Mouse (Mus musculus): Measurements from ENCODE around the gene Rrp36.

Gene Rrp36

DNA sequence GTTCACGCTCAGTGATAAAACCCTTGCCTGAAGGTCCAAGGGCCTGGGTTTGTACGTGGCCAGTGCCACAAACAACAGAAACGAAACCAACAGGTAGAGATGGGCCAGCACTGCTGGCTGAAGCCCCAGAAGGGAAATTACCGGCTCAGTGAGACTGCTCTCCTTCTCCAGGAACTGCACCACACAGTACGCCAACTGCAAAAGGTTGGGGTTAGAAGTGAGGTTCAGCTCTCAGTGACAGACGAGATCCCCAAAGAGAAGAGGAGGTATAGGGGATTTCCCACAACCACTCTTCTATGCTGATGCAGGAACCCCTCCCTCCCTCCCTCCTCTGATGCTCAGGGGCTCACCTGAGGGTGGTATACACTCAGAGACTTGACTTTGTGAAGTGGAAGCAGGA, 11.8 kb upstream of the Rrp36 start:
- DNase-seq (ENCODE audit: low spot score in 2 of 2), result no peak

DNA sequence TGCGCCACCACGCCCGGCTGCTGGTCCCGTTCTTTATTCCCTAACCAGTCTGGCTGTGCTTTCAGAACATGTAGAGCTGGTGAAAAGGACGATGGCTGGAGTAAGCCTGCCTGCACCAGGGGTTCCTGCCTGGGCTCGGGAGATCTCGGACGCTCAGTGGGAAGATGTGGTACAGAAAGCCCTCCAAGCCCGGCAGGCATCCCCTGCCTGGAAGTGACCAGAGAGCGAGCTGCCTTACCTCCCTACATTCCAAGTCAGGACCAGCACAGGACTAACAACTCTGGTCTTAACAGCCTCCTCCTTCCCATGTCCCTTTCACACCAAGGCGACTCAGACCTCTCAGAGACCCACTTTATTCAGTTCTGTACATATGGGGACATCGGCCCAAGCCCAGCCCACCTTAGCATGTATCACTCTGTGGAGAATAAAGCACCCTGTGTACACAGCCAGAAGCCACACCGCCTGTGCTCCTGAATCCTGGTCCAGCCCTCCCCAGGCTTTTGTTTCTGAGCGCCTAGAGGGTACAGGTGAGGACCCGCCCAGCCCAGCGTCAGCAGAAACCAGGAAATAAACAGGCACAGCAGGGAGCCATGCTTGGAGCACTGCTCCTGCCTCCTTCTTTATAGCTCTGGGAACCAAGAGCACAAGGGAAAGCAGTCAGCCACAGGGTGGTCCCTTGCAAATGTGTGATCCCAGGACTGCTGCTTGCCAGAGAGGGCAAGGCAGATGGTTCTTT, 8.7 kb upstream of the Rrp36 start:
- DNase-seq (ENCODE audit: low spot score in 2 of 2), result no peak

DNA sequence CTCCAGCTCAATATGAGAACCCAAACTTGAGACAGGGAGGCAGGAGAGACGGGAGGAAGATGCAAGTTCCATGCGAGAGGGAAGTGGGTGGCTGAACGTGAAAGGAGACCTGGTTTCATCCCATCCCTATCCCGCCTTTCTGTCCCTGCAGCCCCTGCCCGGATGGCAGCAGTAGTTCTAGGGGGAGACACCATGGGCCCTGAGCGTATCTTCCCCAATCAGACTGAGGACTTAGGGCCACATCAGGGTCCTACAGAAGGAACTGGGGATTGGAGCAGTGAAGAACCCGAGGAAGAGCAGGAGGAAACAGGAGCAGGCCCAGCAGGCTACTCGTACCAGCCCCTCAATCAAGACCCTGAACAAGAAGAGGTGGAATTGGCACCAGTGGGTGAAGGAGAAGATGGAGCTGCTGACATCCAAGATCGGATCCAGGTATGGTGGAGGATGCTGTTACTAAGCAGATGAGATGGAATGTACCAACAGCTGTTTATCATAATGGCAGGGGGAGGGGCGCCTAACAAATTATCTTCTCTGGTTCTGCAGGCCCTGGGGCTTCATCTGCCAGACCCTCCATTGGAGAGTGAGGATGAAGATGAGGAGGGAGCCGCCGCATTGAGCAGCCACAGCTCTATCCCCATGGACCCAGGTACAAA, 7.4 kb upstream of the Rrp36 start:
- no peak for DNase-seq (ENCODE audit: low spot score in 2 of 2)

GRCm38 (mm10) chr17:46680760-46681373, 6.7 kb upstream of the Rrp36 start, which contains the start of gene Klhdc3:
Klhdc3 (minus strand) TSS chr17:46680914.
- DNase-seq (ENCODE audit: low spot score in 2 of 2), result peak; percentile 93 to 95

GRCm38 (mm10) chr17:46679843-46680759, 5.9 kb upstream of the Rrp36 start:
- DNase-seq (ENCODE audit: low spot score in 2 of 2), result peak in 1 of 2 experiments; percentile 24

DNA sequence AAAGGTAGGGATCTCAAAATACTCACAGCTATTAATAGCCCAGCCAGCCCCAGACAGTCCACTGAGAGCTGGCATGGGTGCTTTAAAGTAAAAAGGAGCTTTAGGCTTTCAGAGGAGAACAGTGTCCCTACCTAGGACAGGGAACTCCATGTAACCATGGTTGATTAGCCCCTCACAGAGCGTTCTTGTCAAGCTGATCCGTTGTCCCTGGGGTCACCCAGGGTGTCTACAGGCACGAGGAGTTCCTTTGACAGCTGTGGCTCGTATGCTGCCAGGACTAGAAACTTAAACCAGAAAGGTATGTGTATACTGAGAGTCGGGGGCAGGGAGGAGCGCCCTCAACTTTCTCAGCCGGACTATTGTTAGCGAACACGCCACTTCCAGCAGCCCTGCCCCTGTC, 4.8 kb upstream of the Rrp36 start:
- no peak for DNase-seq (ENCODE audit: low spot score in 2 of 2)

- DNase-seq (ENCODE audit: low spot score in 2 of 2), result no peak
These were observed 4.3 kb upstream of the Rrp36 start, which contains the start of gene Mea1 for GRCm38 (mm10) chr17:46678416-46678815. Mea1 (plus strand) TSS chr17:46678793.

GRCm38 (mm10) chr17:46674530-46675283, 555 bp upstream of the Rrp36 start:
- DNase-seq (ENCODE audit: low spot score in 2 of 2), result no peak

DNA sequence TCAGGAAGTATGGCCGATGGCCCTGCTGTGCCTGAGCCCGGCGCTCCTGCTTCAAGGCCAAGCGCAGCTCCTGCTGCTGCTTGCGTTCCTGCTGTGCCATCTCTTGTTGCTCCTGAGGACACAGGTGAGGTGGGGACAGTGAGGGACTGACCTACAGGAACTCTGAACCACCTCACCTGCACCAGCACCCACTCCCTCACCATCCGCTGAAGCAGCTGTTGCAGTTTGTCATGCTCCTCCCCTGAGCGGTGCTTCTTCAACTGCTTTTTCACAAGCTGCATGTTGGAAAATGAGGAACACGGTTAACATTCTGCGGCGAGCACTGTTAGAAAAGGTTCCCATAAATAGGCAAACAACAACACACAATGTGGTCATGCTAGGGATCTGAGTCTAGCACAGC, 4.2 kb downstream of the Rrp36 start:
- DNase-seq (ENCODE audit: low spot score in 2 of 2), result no peak

DNA sequence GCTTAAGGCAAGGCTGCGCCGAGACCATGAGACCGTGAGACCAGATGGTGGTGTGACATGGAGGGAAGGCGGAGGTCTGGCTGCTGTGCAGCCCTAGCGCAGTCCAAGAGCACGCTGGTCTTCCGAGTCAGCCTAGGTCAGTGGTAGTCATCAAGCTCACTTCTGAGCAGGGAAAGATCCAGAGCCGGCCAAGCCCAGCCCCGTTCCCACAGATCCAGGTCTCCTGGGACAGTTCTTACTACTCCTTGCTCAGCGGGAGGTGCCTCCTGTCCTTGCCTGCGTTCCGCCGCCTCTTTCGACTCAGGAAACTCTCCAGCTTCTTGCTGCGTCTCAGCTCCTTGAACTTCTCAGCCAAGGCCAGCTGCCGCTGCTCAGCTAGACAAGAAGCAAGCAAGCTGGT, 6.4 kb downstream of the Rrp36 start:
- DNase-seq (ENCODE audit: low spot score in 2 of 2), result no peak

DNA sequence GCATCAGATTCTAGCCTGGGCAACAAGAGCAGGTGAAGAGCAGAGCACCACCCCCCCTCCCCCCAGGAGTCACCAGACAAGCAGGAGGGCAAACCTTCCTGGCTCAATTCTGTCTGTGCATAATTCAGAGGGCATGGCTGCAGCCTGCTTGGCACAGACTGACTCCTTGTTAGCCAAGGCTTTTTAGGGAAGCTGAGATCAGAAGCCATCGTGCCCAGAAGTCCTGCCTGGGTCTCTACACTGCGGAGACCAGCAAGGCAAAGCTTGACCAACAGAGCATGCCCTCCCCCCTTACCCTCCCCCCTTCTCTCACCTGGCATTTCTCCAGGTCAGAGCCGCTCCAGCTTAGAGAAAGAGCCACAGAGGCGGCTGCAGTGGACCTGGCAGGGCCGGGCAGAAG, 11.4 kb downstream of the Rrp36 start:
- DNase-seq (ENCODE audit: low spot score in 2 of 2), result no peak

GRCm38 (mm10) chr17:46661981-46662380, 12.2 kb downstream of the Rrp36 start:
- no peak for DNase-seq (ENCODE audit: low spot score in 2 of 2)

DNA sequence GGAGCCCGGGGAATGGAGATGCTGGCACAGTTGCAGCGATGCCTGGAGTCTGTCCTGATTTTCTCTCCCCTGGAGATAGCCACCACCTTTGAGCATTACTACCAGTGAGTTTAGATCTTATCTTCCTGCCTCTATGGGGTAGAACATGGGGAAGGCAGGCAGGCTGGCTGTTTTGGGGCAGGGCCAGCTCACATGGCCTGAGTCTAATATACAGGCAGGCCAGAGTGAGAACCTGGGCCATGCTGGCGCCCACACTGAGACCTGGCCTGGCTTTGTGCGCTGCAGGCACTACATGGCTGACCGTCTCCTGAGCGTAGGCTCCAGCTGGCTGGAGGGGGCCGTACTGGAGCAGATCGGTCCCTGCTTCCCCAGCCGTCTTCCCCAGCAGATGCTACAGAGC, 12.8 kb downstream of the Rrp36 start:
- no peak for DNase-seq (ENCODE audit: low spot score in 2 of 2)

- no peak for DNase-seq (ENCODE audit: low spot score in 2 of 2)
These were observed 18.1 kb downstream of the Rrp36 start for GRCm38 (mm10) chr17:46656054-46656453.

- no peak for DNase-seq (ENCODE audit: low spot score in 2 of 2)
These were observed 22.2 kb downstream of the Rrp36 start for GRCm38 (mm10) chr17:46651755-46652547.

GRCm38 (mm10) chr17:46651292-46651691, 22.9 kb downstream of the Rrp36 start:
- no peak for DNase-seq (ENCODE audit: low spot score in 2 of 2)

DNA sequence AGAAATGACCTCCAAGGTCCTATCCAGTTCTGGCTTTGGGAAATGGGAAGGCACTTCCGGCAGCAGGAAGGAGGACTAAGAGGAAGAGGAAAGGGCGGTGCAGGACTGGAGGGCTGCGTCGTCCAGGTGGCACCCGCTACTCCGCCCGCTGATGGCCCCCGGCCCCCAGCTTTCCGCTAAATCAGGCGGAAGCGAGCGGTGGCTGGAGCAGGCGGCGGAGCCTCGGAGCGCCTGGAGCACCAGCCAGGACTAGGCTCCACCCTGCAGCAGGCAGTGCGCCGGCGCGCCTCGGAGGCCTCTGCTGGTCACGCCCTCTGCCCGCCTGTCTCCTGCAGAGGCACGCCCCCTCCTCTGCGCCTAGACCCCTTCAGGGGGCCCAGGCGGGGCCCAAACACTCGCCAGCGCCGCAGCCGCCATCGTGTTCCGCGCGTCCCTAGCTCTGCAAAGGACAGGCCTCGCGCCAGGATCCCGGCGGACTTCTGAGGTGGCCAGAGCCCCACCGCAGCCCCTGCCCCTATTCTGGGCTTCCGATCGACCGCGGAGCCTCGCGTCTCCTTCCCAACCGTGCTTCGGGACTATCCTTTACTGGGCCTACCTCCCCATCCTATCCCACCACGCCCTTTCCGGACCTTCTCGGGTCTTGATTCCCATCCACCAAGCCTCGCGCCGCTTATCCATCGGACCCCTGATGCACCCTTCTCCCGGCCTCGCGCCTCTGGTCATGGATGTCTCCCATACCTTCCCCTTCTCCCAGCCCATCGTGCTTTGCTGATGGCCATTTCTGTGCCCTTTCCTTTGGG, 23.7 kb downstream of the Rrp36 start, which contains the start of gene Cul7:
Gene Cul7 (plus strand): TSS at position 106 of the 800 bp plus-strand sequence.
- peak; percentile 88 to 90 for DNase-seq (ENCODE audit: low spot score in 2 of 2)

- no peak for DNase-seq (ENCODE audit: low spot score in 2 of 2)
These were observed 24.3 kb downstream of the Rrp36 start for GRCm38 (mm10) chr17:46649811-46650210.

DNA sequence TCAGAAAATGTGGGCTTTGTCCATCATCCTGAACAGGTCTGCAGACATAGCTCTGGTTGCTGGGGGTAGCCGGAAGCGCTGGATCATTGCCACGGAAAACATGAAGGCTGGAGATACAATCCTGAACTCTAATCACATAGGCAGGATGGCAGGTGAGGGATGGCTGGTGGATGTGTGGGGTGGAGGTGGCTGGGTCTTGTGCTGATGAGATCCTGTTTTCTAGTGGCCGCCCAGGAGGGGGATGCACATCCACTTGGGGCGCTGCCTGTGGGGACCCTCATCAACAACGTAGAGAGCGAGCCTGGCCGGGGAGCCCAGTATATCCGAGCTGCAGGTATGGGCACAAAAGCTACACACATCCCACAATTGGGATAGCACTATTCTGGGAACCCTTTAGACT, 25.7 kb downstream of the Rrp36 start:
- DNase-seq (ENCODE audit: low spot score in 2 of 2), result no peak

Data from frontal cortex, postnatal 36 days (tissue).